Mouse (Mus musculus) heart, postnatal 0 days (tissue): ENCODE results near the gene Vezt.

Source experiments
- CTCF ChIP-seq: IDR thresholded peaks from 2 replicates; pipeline ENCODE4 v1.5.1; 2016; ENCODE audit warnings: antibody characterized with exemption, control low read depth, low read depth
- EP300 ChIP-seq: IDR thresholded peaks from 2 replicates; pipeline ENCODE4 v1.6.1; 2016; ENCODE audit warnings: antibody characterized with exemption, low read depth

- TF ChIP-seq EP300 (no peak), CTCF (no peak)
These were observed 15.1 kb upstream of the Vezt start for GRCm38 (mm10) chr10:94050736-94051135.
